Mouse (Mus musculus) heart, adult 2 months (tissue): ENCODE results near the gene Psmd2.

ENCODE experiments used
- CTCF ChIP-seq: fragments of 200-600 bp; IDR thresholded peaks from 2 replicates; pipeline ENCODE4 v1.8.1; 2022; ENCODE audit warnings: antibody characterized with exemption, mild to moderate bottlenecking, moderate library complexity
- EP300 ChIP-seq: fragments of 200-500 bp; IDR thresholded peaks from 2 replicates; pipeline ENCODE4 v1.6.1; 2011; ENCODE audit warnings: low read depth, low read length, control low read depth; ENCODE audit not compliant: insufficient read depth

DNA sequence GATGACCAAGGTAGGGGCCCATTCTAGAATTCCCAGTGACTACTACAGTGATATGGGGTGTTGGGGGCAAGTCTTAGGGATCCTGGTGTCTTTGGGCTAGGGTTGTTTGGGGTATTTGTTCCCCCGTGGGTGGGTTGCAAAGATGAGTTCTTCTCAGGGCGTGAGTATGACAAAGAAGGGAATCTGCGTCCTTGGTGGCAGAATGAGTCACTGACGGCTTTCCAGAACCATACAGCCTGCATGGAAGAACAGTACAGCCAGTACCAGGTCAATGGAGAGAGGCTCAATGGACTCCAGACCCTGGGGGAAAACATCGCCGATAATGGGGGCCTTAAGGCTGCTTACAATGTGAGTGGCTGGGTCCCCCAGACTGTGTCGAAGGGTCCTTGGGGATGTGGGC is 7.5 kb upstream of the Psmd2 start:
- no peak for TF ChIP-seq CTCF
- no peak for TF ChIP-seq EP300
